Mouse (Mus musculus): ENCODE data around the gene Adam19.

Gene Adam19
- long read RNA-seq, experiment 1: 0 reads
- long read RNA-seq, experiment 2: 0 reads

GRCm38 (mm10) chr11:46055896-46056769 is at the start of gene Adam19:
Gene Adam19 (plus strand): TSS chr11:46055992.
- intact Hi-C loops (cut with DNase I): loop anchor here (2.0 kb wide), 1 partner anchor 73 kb away; no protein-coding TSS in a partner anchor

- intact Hi-C loops (cut with DNase I): loop anchor here (5.0 kb wide), 2 partner anchors 36 to 201 kb away; partner anchors contain the start of gene Gm12166
Measured at GRCm38 (mm10) chr11:46016061-46016460, 39.7 kb upstream of the Adam19 start.

DNA sequence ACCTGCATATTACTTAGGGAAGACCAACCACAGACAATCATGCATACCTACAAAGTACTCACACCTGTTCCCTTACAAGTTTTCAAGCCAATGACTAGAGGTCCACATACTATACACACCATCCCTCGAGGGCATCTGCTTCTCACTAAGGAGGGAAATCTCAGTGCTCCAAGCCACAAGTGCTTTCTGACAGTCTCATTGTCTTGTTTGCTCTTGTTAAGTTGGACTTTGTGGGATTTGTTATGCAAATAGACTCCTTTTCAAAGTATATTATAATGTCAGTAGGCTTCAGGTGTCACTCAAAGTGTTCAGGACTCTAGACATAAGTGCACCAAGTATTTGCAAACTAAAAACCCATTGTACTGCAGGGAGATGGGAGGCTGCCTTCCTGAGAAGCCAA is 35.5 kb upstream of the Adam19 start:
- intact Hi-C loops (cut with DNase I): no loop called here

DNA sequence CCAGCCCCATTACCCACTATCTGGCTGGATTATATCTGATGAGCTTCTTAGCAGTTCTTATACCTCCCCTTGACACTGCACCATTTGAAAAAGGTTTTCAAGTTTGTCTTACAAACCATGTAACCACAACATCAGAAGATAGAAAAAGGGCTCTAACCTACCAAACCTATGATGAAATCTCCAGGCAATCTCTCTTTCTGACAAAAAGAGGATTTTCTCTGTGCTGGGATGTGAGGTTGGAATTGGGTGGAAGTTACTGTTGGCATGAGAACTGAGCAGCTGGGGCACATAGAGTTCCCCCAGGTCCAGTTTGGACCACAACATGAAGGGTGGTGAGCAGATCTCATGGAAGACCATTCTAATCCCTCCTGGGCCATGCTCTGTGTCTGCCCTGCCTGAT is 33.9 kb upstream of the Adam19 start:
- intact Hi-C loops (cut with DNase I): no loop called here

- intact Hi-C loops (cut with DNase I): no loop called here
Measured at GRCm38 (mm10) chr11:46022983-46023382, 32.8 kb upstream of the Adam19 start.

GRCm38 (mm10) chr11:46025962-46026392 is 29.8 kb upstream of the Adam19 start:
- intact Hi-C loops (cut with DNase I): no loop called here

DNA sequence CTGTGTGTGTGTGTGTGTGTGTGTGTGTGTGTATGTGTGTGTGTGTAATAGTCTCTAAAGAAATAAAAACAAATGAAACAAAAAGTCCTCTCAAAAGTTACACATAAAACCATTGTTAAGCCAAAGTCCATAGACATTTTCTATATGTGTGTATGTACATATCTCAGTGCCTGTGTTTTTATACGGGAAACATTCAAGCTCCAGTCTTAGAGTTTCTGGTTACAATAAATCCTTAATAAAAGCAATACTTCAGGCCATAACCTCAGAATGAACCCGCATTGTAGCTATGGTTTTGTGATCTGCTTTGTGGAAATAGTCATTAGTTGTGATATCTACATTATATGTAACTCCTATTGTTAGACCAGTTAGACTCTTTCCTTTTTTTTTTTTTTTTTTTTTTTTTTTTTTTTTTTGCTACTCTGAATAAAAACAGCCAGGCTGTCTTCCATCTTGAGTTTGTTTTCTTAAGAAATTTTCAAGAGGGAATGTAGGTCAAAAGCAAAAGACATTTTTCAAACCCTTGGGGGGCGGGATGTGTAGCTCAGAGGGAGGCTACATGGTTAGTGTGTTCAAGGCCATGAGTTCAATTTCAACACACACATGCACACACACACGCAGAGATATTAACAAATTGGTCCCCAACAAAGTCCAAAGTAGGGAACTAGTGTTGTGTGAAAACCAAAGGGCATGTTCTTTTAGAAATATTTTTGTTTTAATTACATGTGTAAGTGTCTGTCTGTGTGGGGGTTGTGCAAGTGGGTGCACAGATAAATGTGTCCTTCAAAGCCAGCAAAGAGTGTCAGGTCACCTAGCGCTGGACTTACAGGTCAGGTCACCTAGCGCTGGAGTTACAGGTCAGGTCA is 27.6 kb upstream of the Adam19 start:
- intact Hi-C loops (cut with DNase I): no loop called here

GRCm38 (mm10) chr11:46029485-46029884 is 26.3 kb upstream of the Adam19 start:
- intact Hi-C loops (cut with DNase I): no loop called here

DNA sequence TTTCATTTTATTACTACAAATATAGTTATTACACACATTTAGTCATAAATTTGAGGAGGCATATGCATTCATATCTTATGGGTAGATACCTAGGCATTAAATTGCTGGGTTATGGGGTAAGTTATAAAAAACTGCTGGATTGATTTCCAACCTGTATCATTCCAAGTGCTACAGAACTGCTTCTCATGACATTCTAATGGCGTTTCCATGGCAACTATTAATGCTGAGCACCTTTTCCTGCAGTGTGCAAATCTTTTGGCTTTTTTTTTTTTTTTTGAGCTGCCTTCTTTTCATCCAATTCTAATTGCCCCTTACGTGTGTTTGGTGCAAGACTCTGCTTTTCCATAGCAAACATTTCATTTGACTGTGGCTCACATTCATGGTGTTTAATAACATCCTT is 25.8 kb upstream of the Adam19 start:
- intact Hi-C loops (cut with DNase I): no loop called here

DNA sequence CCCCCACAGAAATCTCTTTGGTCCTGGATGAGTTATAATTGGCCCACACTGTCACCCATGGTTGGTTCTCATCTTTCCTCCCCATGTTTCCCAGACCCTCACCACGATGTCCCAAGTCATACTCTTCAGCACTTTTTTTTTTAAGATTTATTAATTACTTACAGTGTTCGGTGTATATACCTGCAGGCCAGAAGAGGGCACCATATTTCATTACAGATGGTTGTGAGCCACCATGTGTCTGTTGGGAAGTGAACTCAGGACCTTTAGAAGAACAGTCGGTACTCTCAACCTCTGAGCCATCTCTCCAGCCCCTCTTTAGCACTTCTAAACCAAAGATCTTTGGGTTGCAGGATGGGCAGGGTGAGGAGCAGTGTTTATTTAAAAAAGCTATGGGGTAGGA is 24.3 kb upstream of the Adam19 start:
- intact Hi-C loops (cut with DNase I): no loop called here

DNA sequence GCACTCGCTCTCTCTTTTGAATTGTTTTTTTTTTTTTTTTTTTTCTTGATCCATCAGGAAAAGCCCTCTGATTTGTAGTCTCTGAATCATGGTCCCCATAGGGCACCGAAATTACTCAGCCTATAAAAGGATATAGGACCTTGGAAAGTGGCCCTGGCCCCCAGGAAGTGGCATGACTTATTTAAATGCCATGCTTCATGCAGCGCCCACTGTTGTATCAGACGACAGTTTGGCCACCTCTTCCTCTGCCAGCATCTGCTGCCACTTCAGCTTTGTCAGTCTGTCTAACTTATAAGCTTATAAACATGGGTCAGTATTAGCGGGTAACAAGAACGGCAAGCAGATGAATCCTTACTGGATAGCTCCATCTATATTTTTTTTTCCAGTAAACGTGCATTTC is 22.8 kb upstream of the Adam19 start:
- intact Hi-C loops (cut with DNase I): no loop called here

DNA sequence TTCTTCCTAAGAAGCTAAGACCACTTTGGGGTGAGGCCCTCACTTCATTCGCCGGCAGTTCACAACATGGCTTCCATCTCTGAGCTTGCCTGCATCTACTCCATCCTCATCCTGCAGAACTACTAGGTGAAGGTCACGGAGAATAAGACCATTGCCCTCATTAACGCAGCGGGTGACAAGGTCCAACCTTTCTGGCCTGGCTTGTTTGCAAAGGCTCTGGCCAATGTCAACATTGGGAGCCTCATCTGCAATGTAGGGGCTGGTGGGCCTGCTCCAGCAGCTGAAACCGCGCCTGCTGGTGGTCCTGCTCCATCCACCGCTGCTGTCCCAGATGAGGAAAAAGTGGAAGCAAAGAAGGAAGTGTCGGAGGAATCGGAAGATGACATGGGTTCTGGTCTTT is 19.4 kb upstream of the Adam19 start:
- intact Hi-C loops (cut with DNase I): no loop called here

- intact Hi-C loops (cut with DNase I): no loop called here
Measured at GRCm38 (mm10) chr11:46038901-46039300, 16.9 kb upstream of the Adam19 start.

DNA sequence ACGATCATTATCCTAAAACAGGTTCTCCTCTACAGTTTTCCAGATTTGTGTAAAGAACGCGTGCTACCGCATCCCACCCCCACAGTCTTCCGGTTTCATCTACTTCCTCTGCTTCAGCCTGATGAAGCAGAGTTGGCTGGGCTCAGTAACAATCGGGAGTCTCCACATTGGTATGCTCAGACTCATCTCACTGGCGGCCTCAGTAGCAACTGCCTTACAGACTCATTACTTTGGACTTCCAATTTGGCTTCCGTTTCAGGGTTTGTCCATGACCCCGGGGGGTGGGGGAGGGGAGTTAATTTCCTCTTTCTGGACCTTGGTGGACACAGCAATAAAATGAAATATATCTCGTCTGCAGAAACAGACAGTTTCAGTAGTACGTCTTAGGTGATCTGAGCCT is 16.5 kb upstream of the Adam19 start:
- intact Hi-C loops (cut with DNase I): no loop called here

GRCm38 (mm10) chr11:46040841-46041556 is 14.8 kb upstream of the Adam19 start:
- intact Hi-C loops (cut with DNase I): no loop called here

GRCm38 (mm10) chr11:46041607-46042267 is 14.1 kb upstream of the Adam19 start:
- intact Hi-C loops (cut with DNase I): no loop called here

GRCm38 (mm10) chr11:46044781-46045180 is 11.0 kb upstream of the Adam19 start:
- intact Hi-C loops (cut with DNase I): no loop called here

GRCm38 (mm10) chr11:46047264-46047663 is 8.5 kb upstream of the Adam19 start:
- intact Hi-C loops (cut with DNase I): no loop called here

DNA sequence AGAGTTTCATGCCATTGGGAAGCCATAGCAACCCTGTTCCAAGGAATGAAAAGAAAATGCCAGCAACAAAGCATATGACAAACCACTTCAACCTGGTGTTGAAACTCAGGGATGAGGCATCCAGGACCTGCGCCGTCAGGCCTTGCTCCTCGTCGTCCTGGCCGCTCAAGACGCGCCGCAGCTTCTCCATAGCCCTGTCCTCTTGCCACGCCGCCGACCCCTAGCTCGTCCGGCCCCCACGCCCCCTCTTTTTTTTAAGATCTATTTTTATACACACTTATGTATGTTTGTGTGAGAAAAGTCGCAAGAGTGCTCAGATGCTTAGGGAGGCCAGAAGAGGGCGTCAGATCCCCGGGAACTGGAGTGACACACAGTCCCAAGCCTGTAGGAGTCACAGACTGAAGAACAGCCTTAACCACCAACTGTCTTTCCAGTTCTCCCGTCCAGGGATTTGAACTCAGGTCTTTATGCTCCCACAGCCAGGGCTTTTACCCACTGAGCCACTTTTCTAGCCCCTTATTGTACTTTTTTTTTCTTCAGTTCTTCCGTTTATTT is 3.6 kb upstream of the Adam19 start, which contains the start of gene Gm12166:
Gm12166 (minus strand) TSS at position 217 of the 555 bp plus-strand sequence.
- intact Hi-C loops (cut with DNase I): loop anchor here (5.0 kb wide), 2 partner anchors 35 to 165 kb away; no protein-coding TSS in a partner anchor

- intact Hi-C loops (cut with DNase I): loop anchor here (5.0 kb wide), 2 partner anchors 36 to 164 kb away; no protein-coding TSS in a partner anchor
Measured at GRCm38 (mm10) chr11:46053457-46053856, 2.3 kb upstream of the Adam19 start.

Data from adrenal gland (tissue).